Mouse (Mus musculus): ENCODE measurements around the gene Ccdc157.
"Not testable (repeated sequence)": the region's sequence is repeated elsewhere in the genome, so short reads cannot be mapped to it uniquely, and the experiment has no call there.

Ccdc157 gene

DNA sequence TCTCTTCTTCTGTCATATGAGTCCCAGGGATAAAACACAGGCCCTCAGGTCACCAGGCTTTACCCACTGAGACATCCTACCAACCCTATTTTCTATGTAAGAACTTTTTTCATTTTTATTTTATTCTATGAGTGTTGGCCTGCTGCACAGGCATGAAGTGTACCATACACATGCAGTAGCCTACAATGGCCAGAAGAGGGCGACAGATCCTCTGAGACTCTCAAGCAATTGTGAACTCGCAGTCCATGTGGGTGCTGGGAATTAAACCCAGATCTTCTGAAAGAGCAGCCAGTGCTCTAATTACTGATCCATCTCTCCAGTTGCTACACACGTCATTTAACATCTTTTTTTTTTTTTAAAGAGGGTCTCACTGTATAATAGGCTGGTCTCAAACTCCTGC is 26.6 kb downstream of the Ccdc157 start:
- DNase-seq (ENCODE audit: low read depth, low spot score), result no peak

DNA sequence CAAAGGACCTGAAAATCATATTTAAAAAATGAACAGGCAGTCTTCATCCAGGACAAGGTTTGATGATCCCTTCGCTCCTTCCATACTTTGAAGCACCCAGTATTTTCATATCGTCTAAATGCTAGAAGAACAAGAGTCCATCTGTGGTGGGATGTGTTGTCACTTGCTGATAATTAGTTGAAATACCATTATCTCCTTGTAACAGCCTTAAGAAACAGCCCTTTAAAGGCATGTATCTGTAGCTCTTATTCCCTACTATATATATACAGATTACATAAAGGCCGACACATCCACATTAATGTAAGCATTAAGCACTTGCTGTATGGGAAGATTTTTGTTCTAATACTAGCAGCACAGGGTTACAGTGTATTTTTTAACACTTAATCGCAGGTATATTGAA is 31.6 kb downstream of the Ccdc157 start:
- DNase-seq (ENCODE audit: low read depth, low spot score), result not testable (repeated sequence)

- no peak for DNase-seq (ENCODE audit: low read depth, low spot score)
Observed at GRCm38 (mm10) chr11:4127059-4127458, 33.0 kb downstream of the Ccdc157 start.

DNA sequence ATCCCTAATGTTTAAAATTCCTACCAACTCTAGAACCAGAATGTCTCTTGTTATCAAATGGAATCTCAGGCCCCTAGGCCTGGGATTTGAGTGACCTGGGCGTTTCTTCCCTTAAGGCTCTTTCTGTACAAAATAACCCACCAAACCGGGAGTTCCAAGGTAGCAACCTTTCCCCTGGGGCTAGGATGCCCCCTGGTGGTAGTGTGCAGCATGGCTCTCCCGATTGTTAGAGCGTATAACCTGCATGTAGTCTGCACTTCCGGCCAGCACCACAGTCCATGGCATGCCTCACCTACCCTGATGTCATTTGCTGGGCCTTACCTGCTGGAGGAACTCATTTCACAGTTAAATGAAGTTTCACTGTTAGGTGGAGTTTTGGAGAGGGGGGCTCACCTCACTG is 36.2 kb downstream of the Ccdc157 start:
- DNase-seq (ENCODE audit: low read depth, low spot score), result no peak

DNA sequence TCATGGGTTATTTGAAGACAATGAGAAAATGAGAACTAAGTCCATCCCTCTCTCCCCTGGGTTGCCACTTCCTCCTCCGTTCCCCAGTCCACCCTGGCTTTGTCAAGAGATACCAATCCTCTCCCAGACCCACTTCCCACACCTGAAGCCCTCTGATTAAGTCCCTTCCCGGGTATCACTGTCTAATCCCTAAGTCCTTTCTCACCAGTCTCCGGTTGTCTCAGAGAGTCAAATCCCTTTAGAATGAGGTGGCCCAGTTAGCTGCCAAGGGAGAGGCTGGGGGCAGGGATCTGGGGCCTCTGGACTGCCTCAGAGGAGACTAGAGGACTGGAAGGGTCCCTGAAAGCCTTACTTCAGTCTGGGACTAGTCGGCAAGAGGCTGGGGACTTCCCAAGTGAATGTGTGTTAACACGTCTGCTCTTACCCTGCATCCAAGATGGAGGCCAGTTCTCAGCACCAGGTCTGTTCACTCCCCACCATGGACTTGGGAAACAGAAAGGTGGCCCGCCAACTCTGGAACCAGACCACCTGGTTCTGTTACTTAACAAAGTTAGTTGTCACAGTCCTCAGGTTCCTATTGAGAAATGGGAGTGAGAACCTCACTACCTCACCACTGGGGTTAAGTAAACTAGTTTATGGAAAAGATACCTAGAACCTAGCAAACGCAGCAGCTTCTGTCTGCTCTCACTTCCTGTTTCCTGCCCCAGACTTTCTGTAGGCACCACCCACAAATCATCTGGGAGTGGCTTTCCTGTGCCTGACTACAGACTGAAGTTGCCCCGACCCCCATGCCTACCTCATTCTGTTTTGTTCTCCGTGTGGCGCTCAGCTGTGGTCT is 37.1 kb downstream of the Ccdc157 start, which contains the start of gene Sec14l2:
Sec14l2 (minus strand) TSS at position 674 of the 838 bp plus-strand sequence.
- no peak for DNase-seq (ENCODE audit: low read depth, low spot score)

GRCm38 (mm10) chr11:4122226-4122625 is 37.9 kb downstream of the Ccdc157 start:
- no peak for DNase-seq (ENCODE audit: low read depth, low spot score)

GRCm38 (mm10) chr11:4121691-4122090 is 38.4 kb downstream of the Ccdc157 start:
- no peak for DNase-seq (ENCODE audit: low read depth, low spot score)

DNA sequence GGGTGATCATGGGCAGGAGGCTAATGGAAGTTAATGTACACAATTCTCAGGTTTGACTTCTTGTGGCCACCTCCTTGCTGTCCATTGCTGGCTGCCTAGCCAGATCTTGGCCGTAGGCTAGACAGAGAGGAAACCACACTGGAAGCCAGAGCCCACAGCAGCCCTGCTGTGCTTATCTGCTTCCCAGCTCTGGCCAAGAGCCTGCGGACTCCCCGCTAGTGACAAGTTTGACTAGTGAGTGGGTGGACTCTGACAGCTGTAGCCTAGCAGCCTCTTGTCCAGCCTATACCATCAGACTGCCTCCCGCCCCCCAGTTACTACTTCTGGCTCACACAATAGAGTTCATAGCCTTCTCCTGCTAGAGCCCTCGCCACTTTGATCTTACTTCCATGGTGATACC is 40.5 kb downstream of the Ccdc157 start:
- no peak for DNase-seq (ENCODE audit: low read depth, low spot score)

DNA sequence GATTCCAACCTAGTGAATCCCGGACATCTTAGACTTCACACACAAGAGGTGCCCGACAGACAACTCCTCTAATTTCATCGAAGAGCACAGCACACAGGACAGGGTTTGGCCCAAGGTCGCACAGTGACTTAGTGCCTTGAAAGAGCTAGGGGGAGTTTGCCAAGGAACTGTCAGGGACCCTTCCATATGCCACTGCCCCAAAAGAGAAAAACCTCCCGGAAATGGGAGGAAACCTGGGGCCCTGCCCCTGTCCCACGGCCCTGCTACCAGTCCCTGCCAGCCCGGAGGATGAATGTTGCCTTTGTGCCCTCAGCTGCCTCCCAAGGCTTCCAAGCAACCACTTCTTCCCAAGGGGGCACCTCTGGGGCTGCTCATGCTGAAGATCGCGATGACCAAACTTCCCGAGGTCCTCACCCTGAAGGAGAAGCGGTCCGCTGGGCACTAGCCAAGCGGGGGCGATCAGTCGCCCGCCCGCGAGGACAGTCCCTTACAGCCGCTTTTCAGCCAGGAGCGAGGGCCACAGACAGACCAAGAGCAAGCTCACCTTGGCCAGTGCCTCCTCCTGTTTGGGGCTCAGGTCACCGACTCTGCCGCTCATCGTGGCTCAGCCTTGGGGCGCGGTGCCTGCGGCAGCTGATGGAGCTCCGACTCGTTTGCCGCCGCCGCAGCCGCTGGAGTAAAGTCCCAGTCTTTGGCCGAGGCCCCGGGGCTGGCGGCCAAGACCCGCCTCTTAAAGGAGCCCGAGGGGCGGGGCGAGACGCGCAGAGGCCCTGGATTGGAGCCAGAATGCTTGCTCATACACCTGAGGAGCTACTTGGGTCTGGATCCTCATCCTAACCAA is 41.8 kb downstream of the Ccdc157 start:
- no peak for DNase-seq (ENCODE audit: low read depth, low spot score)

DNA sequence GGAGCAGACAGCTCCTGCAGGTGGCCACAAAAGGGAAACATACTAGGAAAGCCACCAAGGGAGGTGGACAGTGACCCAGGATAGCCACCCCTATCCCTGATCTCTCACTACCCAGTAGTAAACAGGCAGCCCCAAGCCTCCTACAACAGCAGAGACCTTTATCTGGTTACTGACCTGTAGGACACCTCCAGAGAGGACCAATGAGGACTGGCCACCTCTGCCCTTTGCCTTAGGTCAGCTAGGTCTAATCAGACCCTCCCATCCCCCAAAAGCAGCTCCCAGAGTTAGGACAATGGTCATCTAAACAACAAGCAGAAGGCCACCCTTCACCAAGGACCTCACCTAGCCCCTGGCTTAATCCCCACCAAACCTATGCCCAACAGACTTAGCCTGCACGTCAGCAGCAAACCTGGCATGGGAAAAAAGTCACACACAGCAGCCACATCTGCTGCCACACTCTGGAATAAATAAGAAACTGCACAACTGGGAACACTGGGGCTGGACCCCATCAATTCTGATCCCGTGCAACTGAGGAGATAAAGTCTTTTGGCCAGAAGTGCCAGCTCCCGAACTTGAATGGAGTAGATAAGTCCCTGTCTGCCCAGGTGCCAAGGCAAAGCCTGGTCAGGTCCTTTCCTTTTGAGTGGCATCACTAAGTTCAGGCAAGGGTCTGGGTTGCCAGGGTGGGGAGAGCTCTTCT is 42.6 kb downstream of the Ccdc157 start:
- no peak for DNase-seq (ENCODE audit: low read depth, low spot score)

- no peak for DNase-seq (ENCODE audit: low read depth, low spot score)
Observed at GRCm38 (mm10) chr11:4116458-4117141, 43.5 kb downstream of the Ccdc157 start.

DNA sequence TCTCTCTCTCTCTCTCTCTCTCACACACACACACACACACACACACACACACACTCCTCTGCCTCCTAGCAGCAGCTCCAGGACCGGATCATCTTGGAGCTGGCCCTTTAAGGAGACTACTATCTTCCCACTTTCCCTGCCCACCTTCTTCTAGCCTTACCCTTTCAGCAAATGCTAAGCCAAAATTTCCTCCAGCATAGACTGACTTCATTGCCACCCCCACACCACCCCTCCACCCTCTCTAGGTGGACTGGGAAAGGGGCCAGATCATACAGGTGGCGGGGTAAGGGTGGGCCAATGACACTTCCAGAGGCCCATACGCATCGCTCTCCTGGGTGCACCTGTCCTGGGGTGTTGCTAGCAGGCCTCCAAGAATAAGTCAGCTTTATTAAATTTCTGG is 44.7 kb downstream of the Ccdc157 start:
- DNase-seq (ENCODE audit: low read depth, low spot score), result no peak

DNA sequence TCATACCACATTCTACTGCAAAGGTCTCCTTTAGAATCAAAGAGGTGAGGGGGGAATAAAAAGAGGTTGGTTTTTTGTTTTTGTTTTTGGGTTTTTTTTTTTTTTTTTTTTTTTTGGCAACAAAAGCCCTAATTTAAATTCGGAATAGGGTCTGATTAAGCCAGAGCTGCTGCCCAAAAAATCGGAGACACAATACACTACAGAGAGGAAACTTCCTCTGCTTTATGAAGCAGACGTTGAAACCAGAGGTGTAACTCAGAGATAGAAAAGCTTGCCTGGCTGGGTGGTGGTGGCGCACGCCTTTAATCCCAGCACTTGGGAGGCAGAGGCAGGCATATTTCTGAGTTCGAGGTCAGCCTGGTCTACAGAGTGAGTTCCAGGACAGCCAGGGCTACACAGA is 45.6 kb downstream of the Ccdc157 start:
- not testable (repeated sequence) for DNase-seq (ENCODE audit: low read depth, low spot score)

GRCm38 (mm10) chr11:4113970-4114369 is 46.1 kb downstream of the Ccdc157 start:
- DNase-seq (ENCODE audit: low read depth, low spot score), result no peak

DNA sequence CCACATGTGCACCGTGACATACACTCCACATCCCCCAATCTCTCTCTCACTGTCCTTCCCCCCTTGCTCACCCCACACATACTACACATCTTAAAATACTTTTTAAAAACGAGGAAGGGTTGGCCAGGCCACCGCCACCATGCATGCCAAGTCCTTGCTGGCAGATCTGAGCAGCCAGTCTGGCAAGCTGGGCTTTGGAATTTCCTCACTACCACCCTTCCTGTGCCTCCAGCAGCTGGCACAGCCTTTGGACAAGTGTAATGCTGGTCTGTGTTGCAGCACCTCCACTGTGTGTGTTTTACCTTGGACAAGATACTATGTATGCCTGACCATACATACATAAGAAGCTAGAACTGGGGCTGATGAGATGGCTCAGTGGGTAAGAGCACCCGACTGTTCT is 46.6 kb downstream of the Ccdc157 start:
- DNase-seq (ENCODE audit: low read depth, low spot score), result no peak

GRCm38 (mm10) chr11:4112861-4113260 is 47.2 kb downstream of the Ccdc157 start:
- DNase-seq (ENCODE audit: low read depth, low spot score), result no peak

- DNase-seq (ENCODE audit: low read depth, low spot score), result no peak
Observed at GRCm38 (mm10) chr11:4112033-4112432, 48.1 kb downstream of the Ccdc157 start.

- no peak for DNase-seq (ENCODE audit: low read depth, low spot score)
Observed at GRCm38 (mm10) chr11:4108691-4109090, 51.4 kb downstream of the Ccdc157 start.

GRCm38 (mm10) chr11:4107901-4108300 is 52.2 kb downstream of the Ccdc157 start:
- not testable (repeated sequence) for DNase-seq (ENCODE audit: low read depth, low spot score)

DNA sequence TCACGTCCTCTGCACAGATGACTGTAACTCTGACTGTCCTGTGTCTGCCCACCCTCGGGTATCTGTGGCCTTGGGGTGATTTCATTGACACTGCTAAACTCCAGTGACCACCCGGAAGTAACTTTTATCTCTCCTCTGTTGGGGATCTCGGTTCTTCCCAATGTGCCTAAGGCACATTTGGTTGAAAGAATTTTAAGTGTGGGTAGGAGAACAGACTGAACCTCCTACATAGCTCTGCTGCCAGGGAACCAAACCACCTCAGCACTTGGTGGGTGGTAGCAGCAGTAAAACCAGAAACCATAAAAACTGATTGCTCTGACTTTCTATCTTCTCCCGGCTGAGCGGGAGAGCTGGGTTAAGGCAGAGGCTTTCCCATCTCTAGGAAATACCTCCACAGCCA is 54.6 kb downstream of the Ccdc157 start:
- DNase-seq (ENCODE audit: low read depth, low spot score), result no peak

DNA sequence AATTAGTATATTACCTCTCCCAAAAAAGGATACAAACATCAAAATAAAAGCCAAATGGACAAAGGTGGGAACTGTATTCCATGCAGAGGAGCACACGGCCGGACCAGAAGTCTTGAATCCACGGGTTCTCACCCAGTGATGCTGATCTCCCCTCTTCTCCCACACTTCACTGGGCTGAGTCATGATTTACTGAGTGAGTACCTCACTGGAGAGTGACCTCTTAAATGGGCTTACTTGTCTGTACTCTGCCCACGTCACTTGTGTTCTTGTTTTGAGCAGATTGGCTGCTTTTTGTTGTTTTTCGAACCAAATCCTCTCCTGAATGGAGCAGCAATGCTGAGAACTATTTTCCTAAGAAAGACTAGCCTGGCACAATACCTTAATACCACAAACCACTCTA is 55.1 kb downstream of the Ccdc157 start:
- no peak for DNase-seq (ENCODE audit: low read depth, low spot score)

Measured in brain, embryonic 18.5 days (tissue).